Mouse (Mus musculus) stomach, postnatal 0 days (tissue): ENCODE measurements around the gene Myrfl.

Experiments
- CTCF ChIP-seq: IDR thresholded peaks from 2 replicates; pipeline ENCODE4 v1.5.1; 2016; ENCODE audit warnings: antibody characterized with exemption, low read depth, mild to moderate bottlenecking, moderate library complexity
- EP300 ChIP-seq: optimal IDR thresholded peaks from 2 replicates; pipeline ENCODE3; 2016; ENCODE audit warnings: antibody characterized with exemption

DNA sequence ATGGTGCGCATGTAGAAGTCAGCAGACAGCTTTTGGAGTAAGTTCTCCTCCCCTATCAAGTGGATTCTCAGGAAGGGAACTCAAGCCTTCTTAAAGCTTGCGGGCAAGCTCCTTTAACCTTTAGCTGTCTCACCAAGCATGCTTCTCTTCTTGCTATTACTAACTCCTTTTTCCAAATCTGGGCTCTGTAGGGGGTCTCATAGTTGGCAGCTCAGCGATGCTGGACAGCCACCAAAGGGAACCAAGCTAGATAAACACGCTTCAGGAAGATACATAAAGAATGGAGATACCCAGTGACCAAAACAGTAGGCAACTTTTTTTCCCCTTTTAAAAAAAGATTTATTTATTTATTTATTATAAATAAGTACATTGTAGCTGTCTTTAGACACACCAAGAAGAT, 136.9 kb downstream of the Myrfl start:
- TF ChIP-seq CTCF (no peak), EP300 (no peak)
